Mouse (Mus musculus): ENCODE data around the gene Emilin1. TPM values are rescaled to one million over a fixed set of nuclear protein-coding genes. Genes with fewer than 3 reads are reported as not detected.

The Emilin1 gene
- total and polyA plus RNA-seq, 3 experiments, result 0.11 to 0.63 (median 0.34) TPM

DNA sequence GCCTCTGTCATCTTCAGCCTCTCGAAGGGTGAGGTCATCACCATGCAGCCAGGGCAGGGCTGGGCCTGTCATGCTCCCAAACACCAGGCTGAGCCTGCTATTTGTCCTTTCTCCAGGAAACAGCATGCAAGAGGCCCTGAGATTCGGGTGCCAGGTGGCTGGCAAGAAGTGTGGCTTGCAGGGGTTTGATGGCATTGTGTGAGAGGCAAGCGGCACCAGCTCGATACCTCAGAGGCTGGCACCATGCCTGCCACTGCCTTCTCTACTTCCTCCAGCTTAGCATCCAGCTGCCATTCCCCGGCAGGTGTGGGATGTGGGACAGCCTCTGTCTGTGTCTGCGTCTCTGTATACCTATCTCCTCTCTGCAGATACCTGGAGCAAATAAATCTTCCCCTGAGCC is 17.6 kb downstream of the Emilin1 start:
- dilution Hi-C loops (cut with MboI; ENCODE audit: extremely low pct_ligation_motif_present, extremely low pct_unique_long_range_greater_than_20kb, low sequenced_read_pairs) (no loop called here), in situ Hi-C loops (cut with MboI; ENCODE audit: low pct_ligation_motif_present, low pct_unique_long_range_greater_than_20kb, low sequenced_read_pairs) (no loop called here)
- Histone ChIP-seq H3K4me2 (ENCODE audit: insufficient read depth, low read depth, poor library complexity, severe bottlenecking) (no peak overlapping the region), H3K27ac (ENCODE audit: insufficient read depth, low read depth) (no peak overlapping the region), H3K4me3 (replicated peaks in 1 of 3; ENCODE audit: low read depth in 2 of 3, low read length in 2 of 3, poor library complexity in 1 of 3) (no peak overlapping the region), H3K9me3 (replicated peaks; ENCODE audit: low read length) (no peaks in the 10 kb centered on the region), H3K79me2 (replicated peaks; ENCODE audit: control insufficient read depth, extremely low read depth, insufficient read depth, poor library complexity, severe bottlenecking) (no peaks in the 10 kb centered on the region), H3K9ac (ENCODE audit: insufficient read depth, low read depth) (no peak overlapping the region), H3K27me3 (replicated peaks) (peaks cover 50% of the 10 kb centered on the region), H3K4me1 (ENCODE audit: control insufficient read depth in 1 of 2, insufficient read depth in 2 of 2) (peaks cover 0 to 14% of the 10 kb centered on the region in 2 experiments; a peak in 3 of 4 replicates), H3K36me3 (replicated peaks in 1 of 2; ENCODE audit: control insufficient read depth in 1 of 2, insufficient read depth in 1 of 2, low read length in 1 of 2) (no peaks in the 10 kb centered on the region)
- TF ChIP-seq TCF12 (IDR thresholded peaks at IDR 0.05; ENCODE audit: low read depth, low read length) (no peak), JUND (conservative IDR thresholded peaks at IDR 0.05; ENCODE audit: low read depth, low read length) (no peak), KAT2A (IDR thresholded peaks at IDR 0.05; ENCODE audit: insufficient replicate concordance, low read length) (no peak), ELF1 (IDR thresholded peaks at IDR 0.05; ENCODE audit: low read depth, low read length) (no peak), SIN3A (IDR thresholded peaks at IDR 0.05; ENCODE audit: low read length) (no peak), MXI1 (IDR thresholded peaks at IDR 0.05; ENCODE audit: low read depth, low read length) (no peak), USF2 (conservative IDR thresholded peaks at IDR 0.05; ENCODE audit: low read depth, low read length) (no peak), GABPA (IDR thresholded peaks at IDR 0.05; ENCODE audit: insufficient replicate concordance, low read depth, low read length) (no peak), TBP (conservative IDR thresholded peaks at IDR 0.05; ENCODE audit: low read depth, low read length) (no peak), RAD21 (IDR thresholded peaks at IDR 0.05; ENCODE audit: low read depth, low read length) (no peak), MAX (IDR thresholded peaks at IDR 0.05; ENCODE audit: low read length) (no peak), UBTF (IDR thresholded peaks at IDR 0.05; ENCODE audit: low read depth, low read length) (no peak), PAX5 (IDR thresholded peaks at IDR 0.05; ENCODE audit: low read length) (no peak), EP300 (IDR thresholded peaks at IDR 0.05; ENCODE audit: low read length) (no peak)
- DNase-seq (ENCODE audit: extremely low read depth), result no peak

DNA sequence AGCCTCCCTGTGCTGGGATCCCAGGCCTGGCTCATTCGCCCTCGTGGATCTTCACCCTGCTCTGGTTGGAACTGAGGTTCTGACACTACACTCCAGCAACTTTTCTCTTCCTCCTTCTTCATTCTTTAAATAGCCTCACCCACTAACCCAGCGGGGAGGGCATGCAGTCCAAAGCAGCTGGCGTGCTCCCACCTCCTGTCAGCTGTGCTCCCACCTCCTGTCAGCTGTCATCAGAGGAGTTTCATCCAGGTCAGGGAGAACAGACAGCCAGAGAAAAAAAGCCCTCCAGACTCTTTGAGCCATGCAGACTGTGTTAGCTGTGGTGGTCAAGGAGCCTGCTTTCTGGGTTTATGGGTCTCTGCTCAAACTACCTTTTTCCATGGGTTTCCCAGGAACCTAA is 18.2 kb downstream of the Emilin1 start:
- in situ Hi-C loops (cut with MboI; ENCODE audit: low pct_ligation_motif_present, low pct_unique_long_range_greater_than_20kb, low sequenced_read_pairs) (no loop called here), dilution Hi-C loops (cut with MboI; ENCODE audit: extremely low pct_ligation_motif_present, extremely low pct_unique_long_range_greater_than_20kb, low sequenced_read_pairs) (no loop called here)
- Histone ChIP-seq H3K9me3 (replicated peaks; ENCODE audit: low read length) (no peaks in the 10 kb centered on the region), H3K79me2 (replicated peaks; ENCODE audit: control insufficient read depth, extremely low read depth, insufficient read depth, poor library complexity, severe bottlenecking) (no peaks in the 10 kb centered on the region), H3K36me3 (replicated peaks in 1 of 2; ENCODE audit: control insufficient read depth in 1 of 2, insufficient read depth in 1 of 2, low read length in 1 of 2) (no peaks in the 10 kb centered on the region), H3K27me3 (replicated peaks) (peaks cover 46% of the 10 kb centered on the region), H3K4me2 (ENCODE audit: insufficient read depth, low read depth, poor library complexity, severe bottlenecking) (no peak overlapping the region), H3K4me3 (replicated peaks in 1 of 3; ENCODE audit: low read depth in 2 of 3, low read length in 2 of 3, poor library complexity in 1 of 3) (no peak overlapping the region), H3K4me1 (ENCODE audit: control insufficient read depth in 1 of 2, insufficient read depth in 2 of 2) (peaks cover 0 to 14% of the 10 kb centered on the region in 2 experiments; a peak in 3 of 4 replicates), H3K27ac (ENCODE audit: insufficient read depth, low read depth) (no peak overlapping the region), H3K9ac (ENCODE audit: insufficient read depth, low read depth) (no peak overlapping the region)
- DNase-seq (ENCODE audit: extremely low read depth), result no peak
- TF ChIP-seq IRF4 (IDR thresholded peaks at IDR 0.05; ENCODE audit: low read depth, low read length) (no peak), EP300 (IDR thresholded peaks at IDR 0.05; ENCODE audit: low read length) (no peak), ETS1 (conservative IDR thresholded peaks at IDR 0.05; ENCODE audit: low read depth, low read length) (no peak), JUN (IDR thresholded peaks at IDR 0.05; ENCODE audit: insufficient read depth, low read depth, low read length) (no peak), HCFC1 (IDR thresholded peaks at IDR 0.05; ENCODE audit: low read depth, low read length) (no peak), ZNF384 (IDR thresholded peaks at IDR 0.05; ENCODE audit: low read depth, low read length) (no peak), MXI1 (IDR thresholded peaks at IDR 0.05; ENCODE audit: low read depth, low read length) (no peak), TBP (conservative IDR thresholded peaks at IDR 0.05; ENCODE audit: low read depth, low read length) (no peak), RAD21 (IDR thresholded peaks at IDR 0.05; ENCODE audit: low read depth, low read length) (no peak), ZKSCAN1 (IDR thresholded peaks at IDR 0.05; ENCODE audit: borderline replicate concordance, low read depth, low read length) (no peak), MAX (IDR thresholded peaks at IDR 0.05; ENCODE audit: low read length) (no peak), USF2 (conservative IDR thresholded peaks at IDR 0.05; ENCODE audit: low read depth, low read length) (no peak), CTCF (conservative IDR thresholded peaks at IDR 0.05 in 1 of 2, IDR thresholded peaks at IDR 0.05 in 1 of 2; ENCODE audit: low read depth in 2 of 2, low read length in 2 of 2) (no peak), E2F4 (IDR thresholded peaks at IDR 0.05; ENCODE audit: insufficient replicate concordance, low read depth, low read length) (no peak), NELFE (IDR thresholded peaks at IDR 0.05; ENCODE audit: low read depth, low read length) (no peak), POLR2A (IDR thresholded peaks at IDR 0.05; ENCODE audit: low read depth, low read length) (no peak), KAT2A (IDR thresholded peaks at IDR 0.05; ENCODE audit: insufficient replicate concordance, low read length) (no peak), SMC3 (IDR thresholded peaks at IDR 0.05; ENCODE audit: low read depth, low read length) (no peak), MAFK (IDR thresholded peaks at IDR 0.05; ENCODE audit: insufficient replicate concordance, low read length) (no peak), NRF1 (IDR thresholded peaks at IDR 0.05; ENCODE audit: low read depth, low read length) (no peak)

Data from CH12.LX (cell line).